Comparison of ENCODE assay signal across 8 mouse cellular contexts in the genomic region with DNA sequence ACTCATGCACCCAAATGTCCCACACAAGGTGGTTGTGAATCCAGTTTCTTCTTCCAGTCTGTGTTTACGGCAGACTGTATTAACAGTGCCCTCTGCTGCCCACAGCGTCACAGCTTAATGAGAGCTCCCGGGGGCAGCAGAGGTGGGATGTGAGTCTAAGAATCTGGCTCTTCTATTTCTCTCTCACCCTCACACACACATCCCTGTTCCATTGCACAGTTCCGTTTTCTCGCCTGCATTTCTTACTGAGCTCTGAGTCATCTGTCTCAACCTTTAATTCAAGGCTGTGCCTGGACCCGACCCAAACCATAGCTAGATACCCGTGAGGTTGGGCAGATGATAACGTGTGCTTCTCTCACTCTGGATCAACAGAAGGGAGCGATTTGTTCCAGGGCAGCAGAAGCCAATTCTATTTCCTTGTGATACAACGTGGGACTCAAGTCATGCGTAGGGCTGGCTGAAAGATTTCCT. TPM values are rescaled to one million over a fixed set of nuclear protein-coding genes. Genes with fewer than 3 reads are reported as not detected.
DNase-seq lines count a peak whose midpoint lies in the region.

No protein-coding gene starts in this region.

- intact Hi-C loops in gastrocnemius, postnatal 14 days (cut with DNase I; ENCODE audit: low total_unique reads) = no loop called here

- DNase-seq in gastrocnemius, adult 18-20 months (ENCODE audit: low spot score) = peak; percentile 49
- DNase-seq in gastrocnemius, postnatal 14 days = no peak
- DNase-seq in adipocyte (ENCODE audit: low spot score) = peak; percentile 10
- peak; percentile 20 for DNase-seq in fibroblast of lung, adult 2 months (ENCODE audit: low read depth)
- DNase-seq in layer of hippocampus, postnatal 25 days (ENCODE audit: extremely low spot score in 1 of 2, low spot score in 1 of 2) = peak; percentile 8 to 27
- DNase-seq in thymus, postnatal 10 days (ENCODE audit: low spot score in 2 of 2) = no peak
- no peak for DNase-seq in urinary bladder, postnatal 4 days (ENCODE audit: low spot score in 2 of 2)
- DNase-seq in natural killer cell, adult 2 months (ENCODE audit: low spot score in 2 of 2) = no peak

RNA-seq across cellular contexts. Expression of a gene that starts 46.3 kb away (rescaled TPM):
- 100 to 1,000 TPM in 1 of 2 experiments, 10 to 100 TPM in 1; 95.8 to 111 TPM for total RNA-seq in gastrocnemius, adult 18-20 months (2021)
- 100 to 1,000 TPM in 1 of 2 experiments, 10 to 100 TPM in 1; 77.5 to 130 TPM for total RNA-seq in gastrocnemius, postnatal 14 days (2021)
- total RNA-seq in layer of hippocampus, postnatal 25 days (2021) = 10 to 100 TPM; 45.3 to 48.8 TPM

Comparison
In these comparisons a context has a peak if more than half of its experiments do, and no peak if none do; other contexts are left out.
1. DNase-seq: peak in gastrocnemius, adult 18-20 months (single experiment), adipocyte (single experiment), fibroblast of lung, adult 2 months (single experiment) and layer of hippocampus, postnatal 25 days (2 of 2); none in gastrocnemius, postnatal 14 days (single experiment), thymus, postnatal 10 days (0 of 2), urinary bladder, postnatal 4 days (0 of 2) and natural killer cell, adult 2 months (0 of 2).